Mouse (Mus musculus) mouse trophoblast stem cell (cell line): ENCODE measurements around the gene Gm11042.

Experiments
- in situ Hi-C, 2 experiments: fragments of 300-500 bp; cut with MseI, MboI; formaldehyde crosslinking; loops; 2 replicates in 1 of 2; 3 replicates in 1 of 2; pipeline ENCODE4 v1.15.1; 2025

The Gm11042 gene

GRCm38 (mm10) chr12:74316344-74316973, at the start of gene Gm11042:
Gene Gm11042, minus strand, starts transcription at chr12:74316394.
- in situ Hi-C loops = no loop called here

- in situ Hi-C loops = no loop called here
These were observed 48.3 kb upstream of the Gm11042 start for GRCm38 (mm10) chr12:74364477-74364876.

GRCm38 (mm10) chr12:74363076-74363475, 46.9 kb upstream of the Gm11042 start:
- in situ Hi-C loops = no loop called here

- in situ Hi-C loops = no loop called here
These were observed 46.3 kb upstream of the Gm11042 start for GRCm38 (mm10) chr12:74362453-74362852.

- in situ Hi-C loops = no loop called here
These were observed 43.6 kb upstream of the Gm11042 start for GRCm38 (mm10) chr12:74359791-74360190.

- in situ Hi-C loops = no loop called here
These were observed 41.6 kb upstream of the Gm11042 start for GRCm38 (mm10) chr12:74357806-74358205.

GRCm38 (mm10) chr12:74342720-74343119, 26.5 kb upstream of the Gm11042 start:
- in situ Hi-C loops = loop anchor here (25.0 kb wide), 3 partner anchors 220 to 1045 kb away; no protein-coding TSS in a partner anchor

GRCm38 (mm10) chr12:74340070-74340469, 23.9 kb upstream of the Gm11042 start:
- in situ Hi-C loops = loop anchor here (25.0 kb wide), 3 partner anchors 222 to 1047 kb away; no protein-coding TSS in a partner anchor

GRCm38 (mm10) chr12:74333706-74334105, 17.5 kb upstream of the Gm11042 start:
- in situ Hi-C loops = loop anchor here (25.0 kb wide), 3 partner anchors 229 to 1054 kb away; no protein-coding TSS in a partner anchor

GRCm38 (mm10) chr12:74333016-74333415, 16.8 kb upstream of the Gm11042 start:
- in situ Hi-C loops = loop anchor here (25.0 kb wide), 3 partner anchors 229 to 1054 kb away; no protein-coding TSS in a partner anchor

- in situ Hi-C loops = loop anchor here (10.0 to 25.0 kb wide), 4 partner anchors 233 to 1065 kb away; no protein-coding TSS in a partner anchor
These were observed 13.6 kb upstream of the Gm11042 start for GRCm38 (mm10) chr12:74329759-74330158.

- in situ Hi-C loops = loop anchor here (10.0 to 25.0 kb wide), 4 partner anchors 236 to 1068 kb away; no protein-coding TSS in a partner anchor
These were observed 10.4 kb upstream of the Gm11042 start for GRCm38 (mm10) chr12:74326644-74327043.

- in situ Hi-C loops = loop anchor here in 1 of 2 experiments (10.0 kb wide), 1 partner anchor 1073 kb away; no protein-coding TSS in a partner anchor
These were observed 5.8 kb upstream of the Gm11042 start for GRCm38 (mm10) chr12:74321981-74322380.

GRCm38 (mm10) chr12:74320318-74320717, 4.1 kb upstream of the Gm11042 start:
- in situ Hi-C loops = loop anchor here in 1 of 2 experiments (10.0 kb wide), 1 partner anchor 1074 kb away; no protein-coding TSS in a partner anchor

- in situ Hi-C loops = no loop called here
These were observed 980 bp upstream of the Gm11042 start for GRCm38 (mm10) chr12:74316989-74317759.

- in situ Hi-C loops = no loop called here
These were observed 973 bp downstream of the Gm11042 start for GRCm38 (mm10) chr12:74315221-74315620.

- in situ Hi-C loops = no loop called here
These were observed 3.6 kb downstream of the Gm11042 start for GRCm38 (mm10) chr12:74312611-74313010.

GRCm38 (mm10) chr12:74303418-74304294, 12.5 kb downstream of the Gm11042 start:
- in situ Hi-C loops = no loop called here

GRCm38 (mm10) chr12:74301559-74301958, 14.6 kb downstream of the Gm11042 start:
- in situ Hi-C loops = no loop called here

GRCm38 (mm10) chr12:74296374-74296773, 19.8 kb downstream of the Gm11042 start:
- in situ Hi-C loops = loop anchor here (10.0 to 25.0 kb wide), 4 partner anchors 242 to 584 kb away; no protein-coding TSS in a partner anchor

- in situ Hi-C loops = loop anchor here (10.0 to 25.0 kb wide), 4 partner anchors 239 to 581 kb away; no protein-coding TSS in a partner anchor
These were observed 22.6 kb downstream of the Gm11042 start for GRCm38 (mm10) chr12:74293624-74294023.
